In genomic region chr16:8769065-8769464, GRCm38 (mm10) we compare ENCODE assay signal across 7 mouse cellular contexts. TPM values are rescaled to one million over a fixed set of nuclear protein-coding genes. Genes with fewer than 3 reads are reported as not detected.
DNase-seq lines count a peak whose midpoint lies in the region; TF ChIP-seq lines count a peak whose summit lies in the region.

No protein-coding gene starts in this region.

- peaks cover 8% of the 10 kb centered on the region; the same call in 1 of the 2 replicates for H3K27me3 ChIP-seq in midbrain, embryonic 10.5 days (ENCODE audit: low read depth, poor library complexity, severe bottlenecking)

- no peaks in the 10 kb centered on the region for H3K36me3 ChIP-seq in midbrain, embryonic 10.5 days

- peaks cover 6% of the 10 kb centered on the region for H3K4me1 ChIP-seq in cortical plate, adult 2 months (ENCODE audit: control insufficient read depth, insufficient read depth, low read length)
- H3K4me1 ChIP-seq in midbrain, embryonic 10.5 days, result 0 out of 2 replicates have a peak, but pooled peaks cover 9% of the 10 kb centered on the region

- peak; percentile 63 for DNase-seq in adipocyte (ENCODE audit: low spot score)
- DNase-seq in gastrocnemius, postnatal 14 days, result peak; percentile 82
- DNase-seq in induced T-regulatory cell, adult 2 months (ENCODE audit: low read depth), result peak; percentile 76
- peak; percentile 43 to 51 for DNase-seq in left cerebral cortex, postnatal 36 days (ENCODE audit: low spot score in 2 of 2)
- peak; percentile 64 for DNase-seq in midbrain, embryonic 10.5 days (ENCODE audit: low spot score)
- DNase-seq in right cerebral cortex, postnatal 4 days, result peak; percentile 37

- intact Hi-C loops in gastrocnemius, postnatal 14 days (cut with DNase I; ENCODE audit: low total_unique reads), result loop anchor here (2.0 kb wide), 1 partner anchor 82 kb away; no protein-coding TSS in a partner anchor
- intact Hi-C loops in left cerebral cortex, postnatal 36 days (cut with DNase I), result loop anchor here (2.0 to 5.0 kb wide), 2 partner anchors 82 to 98 kb away; no protein-coding TSS in a partner anchor

- WGBS in midbrain, embryonic 10.5 days, result 18% methylated on average over 10 of the region's 10 CpGs

- no peak overlapping the region for H3K4me3 ChIP-seq in cortical plate, adult 2 months (ENCODE audit: insufficient read depth, low read length)
- H3K4me3 ChIP-seq in midbrain, embryonic 10.5 days, result no peak overlapping the region

- H3K27ac ChIP-seq in cortical plate, adult 2 months (ENCODE audit: insufficient read depth, low read length), result no peak overlapping the region
- no peak overlapping the region for H3K27ac ChIP-seq in midbrain, embryonic 10.5 days (replicated peaks)

- no peaks in the 10 kb centered on the region for H3K9me3 ChIP-seq in midbrain, embryonic 10.5 days (replicated peaks)

- TF ChIP-seq CTCF in cortical plate, adult 2 months (IDR thresholded peaks at IDR 0.05; ENCODE audit: extremely low read depth, insufficient read depth, low read length), result peak; percentile 68

- no peak for TF ChIP-seq POLR2A in cortical plate, adult 2 months (IDR thresholded peaks at IDR 0.05; ENCODE audit: extremely low read depth, insufficient read depth, low read length)

RNA-seq across cellular contexts. Expression of gene Usp7, which starts 23.0 kb away (rescaled TPM):
- polyA plus RNA-seq in cortical plate, adult 2 months (2012; rRNA removed), result 96.0 and 107 TPM in 2 replicates
- total RNA-seq in gastrocnemius, postnatal 14 days (2021), result 10 to 100 TPM; 46.4 to 48.9 TPM
- 100 to 1,000 TPM; 134 to 175 TPM for total RNA-seq in left cerebral cortex, postnatal 36 days (2021)
- polyA plus RNA-seq in midbrain, embryonic 10.5 days (2016; fragmentation: Nextera tagmentation; extraction: Ambion mirVana), result 25.0 and 28.1 TPM in 2 replicates
